Mouse (Mus musculus): ENCODE measurements around the gene Cnpy4.

DNA sequence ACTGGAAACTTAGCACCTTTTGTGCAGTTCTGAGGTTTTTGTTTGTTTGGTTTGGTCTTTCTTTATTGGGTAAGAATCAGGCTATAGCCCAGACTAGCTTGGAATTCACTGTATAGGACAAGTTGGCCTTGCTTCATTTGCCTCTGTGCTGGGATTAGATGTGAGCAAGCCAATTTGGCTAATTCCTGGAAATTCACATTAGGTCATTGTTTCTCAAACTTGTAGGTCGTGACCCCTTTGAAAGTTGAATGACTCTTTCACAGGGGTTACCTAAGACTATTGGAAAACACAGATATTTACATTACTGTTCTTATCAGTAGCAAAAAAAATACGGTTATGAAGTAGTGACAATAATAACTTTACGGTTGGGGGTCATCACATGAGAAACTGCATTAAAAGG lies 32.9 kb upstream of the Cnpy4 start:
- TF ChIP-seq CTCF (IDR thresholded peaks at IDR 0.05; ENCODE audit: control insufficient read depth, insufficient read depth, insufficient replicate concordance, low read depth, low read length) = no peak
- TF ChIP-seq POLR2A (IDR thresholded peaks at IDR 0.05; ENCODE audit: control insufficient read depth, low read depth, low read length) = no peak

Measured in testis, adult 2 months (tissue).